Mouse (Mus musculus): ENCODE measurements around the gene Ccdc125.

DNA sequence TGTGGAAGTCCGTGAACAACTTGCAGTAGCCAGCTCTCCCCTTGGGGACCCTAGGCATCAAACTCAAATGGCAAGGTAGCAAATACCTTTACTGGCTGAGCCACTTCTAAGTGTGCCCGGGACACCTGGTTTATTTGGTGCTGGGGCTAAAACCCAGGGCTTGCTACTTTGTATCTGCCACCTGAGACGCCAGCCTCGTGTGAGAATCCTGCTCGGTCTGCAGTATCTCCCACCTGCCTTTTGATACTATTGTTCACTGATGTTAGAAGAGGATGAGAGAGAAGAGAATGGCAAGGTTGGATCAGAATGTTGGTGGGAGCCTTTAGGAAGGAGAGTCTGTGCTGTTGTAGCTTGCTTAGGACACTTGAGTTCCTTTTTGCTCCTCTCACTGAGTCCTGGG, 11.4 kb upstream of the Ccdc125 start:
- TF ChIP-seq POLR2A (IDR thresholded peaks at IDR 0.05; ENCODE audit: control insufficient read depth, low read depth, low read length) (no peak), CTCF (IDR thresholded peaks at IDR 0.05; ENCODE audit: control insufficient read depth, insufficient read depth, insufficient replicate concordance, low read depth, low read length) (no peak)

All from testis, adult 2 months (tissue).